Mouse (Mus musculus) monocyte, adult 5-6 weeks (primary cell): ENCODE measurements around the gene Fam76a. TPM values are rescaled to one million over a fixed set of nuclear protein-coding genes. Genes with fewer than 3 reads are reported as not detected.
"Not testable (repeated sequence)": the region's sequence is repeated elsewhere in the genome, so short reads cannot be mapped to it uniquely, and the experiment has no call there.

ENCODE experiments used
- ATAC-seq: fragments of 153-309, 156-312 bp; replicated peaks from 2 replicates; pipeline ENCODE4 v1.8.0; 2017; ENCODE audit warnings: mild to moderate bottlenecking; ENCODE audit not compliant: low TSS enrichment, insufficient number of reproducible peaks, severe bottlenecking, poor library complexity, low FRiP score
- total RNA-seq: library from RNA; stranded (forward); fragments of 200-1000, 200-491, 200-594 nt; gene quantifications from 3 replicates; pipeline ENCODE4 v1.2.3, GENCODE M21; 2017

Fam76a gene
- total RNA-seq, 1 experiment from 2014 or later: 53.5 TPM

GRCm38 (mm10) chr4:132946047-132947001 is 24.0 kb upstream of the Fam76a start:
- peak; percentile 34 for ATAC-seq

DNA sequence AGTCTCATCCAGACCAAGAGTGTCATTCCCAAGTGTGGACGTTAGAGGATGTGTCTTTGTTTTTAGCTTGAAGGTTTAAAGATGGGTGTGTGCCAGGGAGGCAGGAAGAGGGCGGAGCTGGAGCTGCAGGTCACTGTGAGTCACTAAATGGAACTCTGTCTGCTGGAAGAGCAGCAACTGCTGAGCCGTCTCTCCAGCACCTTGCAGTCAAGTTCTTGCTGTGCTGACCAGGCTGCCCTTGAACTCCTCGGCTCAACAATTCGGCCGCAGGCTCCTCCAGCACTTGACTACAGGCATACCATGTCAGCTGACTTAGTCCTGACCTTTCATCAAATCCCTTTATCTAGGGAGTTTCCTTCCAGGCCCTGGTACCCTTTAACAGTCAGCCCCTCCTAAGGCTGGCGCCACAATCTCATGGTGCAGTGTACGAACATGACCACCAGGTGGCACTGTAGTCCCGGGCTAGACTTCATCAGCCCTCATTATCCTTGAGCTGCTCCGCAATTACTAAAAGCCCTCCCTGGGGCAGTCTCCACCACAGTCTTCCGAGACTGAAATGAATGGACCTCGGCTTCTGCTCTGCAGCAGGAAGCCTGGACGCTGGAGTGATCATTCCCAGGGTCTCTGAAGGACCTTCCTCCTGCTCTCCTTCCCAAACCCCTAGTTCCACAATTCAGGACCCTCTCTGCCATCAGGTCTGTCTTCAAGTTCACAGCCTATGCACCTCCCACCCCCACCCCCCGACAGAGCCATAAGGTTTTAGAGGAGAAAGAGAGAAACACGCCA is 23.1 kb upstream of the Fam76a start:
- peak; percentile 52 for ATAC-seq

GRCm38 (mm10) chr4:132944776-132945175 is 22.4 kb upstream of the Fam76a start:
- 0 out of 2 replicates have a peak, but pooled peaks have one; percentile 4 for ATAC-seq

- ATAC-seq: no peak
These were observed 21.7 kb upstream of the Fam76a start for GRCm38 (mm10) chr4:132944106-132944505.

DNA sequence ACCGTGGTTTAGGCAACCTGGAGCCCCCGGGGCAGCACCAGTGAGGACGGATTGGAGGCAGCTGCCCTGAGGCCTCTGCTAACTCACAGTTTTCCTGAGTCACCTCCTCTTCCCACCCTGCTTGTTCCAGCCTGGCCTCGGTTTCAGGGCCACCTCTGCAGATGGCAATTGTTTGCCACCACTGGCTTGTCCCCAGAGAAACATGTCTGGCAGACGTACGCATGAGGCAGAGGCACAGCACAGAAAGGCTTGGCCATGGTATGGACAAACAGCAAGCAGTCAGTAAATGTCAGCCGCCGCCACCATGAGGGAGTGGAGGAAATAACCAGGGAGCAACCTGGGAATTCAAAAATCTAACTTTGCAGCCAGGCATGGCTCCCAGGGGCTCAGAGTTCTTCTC is 20.7 kb upstream of the Fam76a start:
- no peak for ATAC-seq

DNA sequence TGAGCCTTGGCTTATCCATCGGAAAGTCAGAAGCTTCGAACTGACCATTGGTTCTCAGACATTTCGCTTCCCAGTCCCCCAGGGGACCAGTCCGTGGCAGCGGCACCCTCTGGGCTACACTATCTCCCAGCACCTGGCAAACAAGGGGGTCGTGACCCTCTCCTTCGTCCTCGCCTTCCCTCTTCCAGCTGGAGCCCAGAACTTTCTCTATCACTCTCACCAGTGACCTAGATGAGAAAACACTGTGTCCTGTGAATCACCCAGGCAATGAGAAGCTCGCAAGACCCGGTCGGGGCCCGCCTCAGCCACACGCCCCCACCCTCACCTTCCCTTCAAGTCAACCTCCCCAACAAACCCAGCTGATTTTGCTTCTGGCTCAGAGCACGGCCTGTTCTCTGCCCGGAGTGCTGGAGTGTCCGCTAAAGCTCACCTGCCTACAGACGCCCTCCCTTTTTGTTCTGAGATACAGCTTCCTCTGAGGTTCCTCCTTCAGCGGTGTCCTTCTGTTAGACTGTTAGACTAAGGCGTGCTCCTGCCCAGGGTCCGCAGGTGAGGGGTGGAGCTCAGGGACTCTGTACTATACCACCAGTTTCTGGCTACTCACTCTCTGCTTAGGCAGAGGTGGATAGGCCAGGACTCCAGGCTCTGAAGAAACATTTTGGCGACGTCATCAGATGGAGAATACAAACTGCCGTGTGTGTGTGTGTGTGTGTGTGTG is 18.8 kb upstream of the Fam76a start:
- no peak for ATAC-seq

GRCm38 (mm10) chr4:132939421-132940127 is 17.2 kb upstream of the Fam76a start:
- peak; percentile 61 for ATAC-seq

DNA sequence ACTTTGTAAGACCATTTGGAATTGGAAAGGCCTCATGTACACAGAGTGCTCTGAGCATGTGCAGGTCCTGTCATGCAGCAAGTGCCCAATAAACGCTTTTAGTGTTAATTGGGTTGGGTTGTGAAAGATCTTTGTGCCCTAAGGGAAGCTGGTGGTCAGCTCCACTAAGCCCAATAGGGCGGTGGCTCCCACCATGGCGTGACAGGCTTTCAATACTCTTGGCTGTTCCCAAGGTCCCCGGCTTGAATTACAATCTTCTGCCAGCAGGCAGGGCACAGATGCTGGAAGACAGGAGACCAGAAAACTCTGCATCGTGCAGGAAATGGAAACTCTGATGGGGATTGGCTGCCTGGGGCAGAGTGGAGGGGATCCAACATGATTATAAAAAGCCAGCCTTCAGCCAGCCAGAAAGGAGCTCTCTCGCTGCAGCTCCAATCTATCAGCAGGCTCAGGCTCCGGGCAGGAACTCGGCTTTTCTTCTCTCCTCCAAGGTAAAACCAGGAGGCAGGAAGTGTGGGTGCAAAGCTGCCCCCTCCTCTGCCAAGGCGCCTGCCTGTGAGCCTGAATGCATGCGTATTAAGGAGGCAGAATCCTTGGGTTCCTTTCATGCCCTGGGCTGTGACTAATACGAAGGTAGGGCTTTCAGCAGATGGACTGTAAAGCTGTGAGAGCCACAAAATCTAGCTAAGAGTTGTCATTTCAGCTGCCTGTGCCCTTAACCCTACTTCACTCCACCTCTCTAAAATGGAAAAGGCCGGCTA is 16.0 kb upstream of the Fam76a start:
- no peak for ATAC-seq

GRCm38 (mm10) chr4:132934639-132935038 is 12.3 kb upstream of the Fam76a start:
- ATAC-seq: no peak

DNA sequence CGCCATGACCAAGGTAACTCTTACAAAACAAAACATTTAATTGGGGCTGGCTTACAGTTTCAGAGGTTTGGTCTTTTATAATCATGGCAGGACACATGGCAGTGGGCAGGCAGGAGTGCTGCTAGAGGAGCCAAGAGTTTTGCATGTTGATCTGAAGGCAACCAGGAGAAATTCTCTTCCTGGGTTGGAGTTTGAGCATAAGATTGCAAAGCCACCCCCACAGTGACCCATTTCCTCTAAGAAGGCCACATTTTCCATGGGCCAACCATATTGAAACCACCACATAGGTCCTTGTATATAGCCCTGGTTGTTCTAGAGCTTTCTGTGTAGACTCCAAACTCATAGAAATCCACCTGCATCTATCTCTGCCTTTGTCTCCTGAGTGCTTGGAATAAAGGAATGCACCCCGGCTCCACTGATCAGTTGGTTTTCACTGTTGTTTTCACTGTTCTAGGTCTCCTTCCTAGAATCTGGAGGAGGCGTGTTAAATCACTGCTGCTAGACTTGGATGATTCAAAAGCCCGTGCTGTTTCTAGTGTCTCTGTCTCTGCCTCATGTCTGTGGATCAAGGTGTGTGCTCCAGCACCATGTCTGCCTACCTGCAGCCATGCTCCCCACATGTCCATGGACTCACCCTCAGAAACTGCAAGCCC is 10.5 kb upstream of the Fam76a start:
- no peak for ATAC-seq

- ATAC-seq: peak; percentile 77; the same call in 1 of the 2 replicates
These were observed 8.4 kb upstream of the Fam76a start for GRCm38 (mm10) chr4:132930784-132931183.

GRCm38 (mm10) chr4:132926520-132926919 is 4.2 kb upstream of the Fam76a start:
- not testable (repeated sequence) for ATAC-seq

GRCm38 (mm10) chr4:132922061-132922530 is 262 bp downstream of the Fam76a start:
- ATAC-seq: peak; percentile 23

- no peak for ATAC-seq
These were observed 870 bp downstream of the Fam76a start for GRCm38 (mm10) chr4:132921488-132921887.

GRCm38 (mm10) chr4:132920171-132920570 is 2.2 kb downstream of the Fam76a start:
- no peak for ATAC-seq

DNA sequence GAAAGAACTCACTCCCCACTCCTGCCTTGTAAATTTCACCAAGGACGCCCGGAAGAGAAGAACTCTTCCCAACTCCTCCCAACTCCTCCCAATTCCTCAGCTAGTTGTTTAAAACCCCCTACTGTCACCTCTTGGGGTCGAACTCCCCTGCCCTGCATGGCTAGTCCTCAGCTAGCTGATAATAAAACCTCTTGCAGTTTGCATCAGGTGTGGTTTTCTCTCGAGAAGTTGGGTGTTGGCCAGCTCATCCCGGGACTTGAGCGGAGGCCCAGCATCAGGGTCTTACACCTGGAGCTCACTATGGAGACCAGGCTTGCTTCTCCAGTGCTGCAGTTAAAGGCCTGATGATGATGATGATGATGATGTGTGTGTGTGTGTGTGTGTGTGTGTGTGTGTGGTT is 3.9 kb downstream of the Fam76a start:
- ATAC-seq: not testable (repeated sequence)

DNA sequence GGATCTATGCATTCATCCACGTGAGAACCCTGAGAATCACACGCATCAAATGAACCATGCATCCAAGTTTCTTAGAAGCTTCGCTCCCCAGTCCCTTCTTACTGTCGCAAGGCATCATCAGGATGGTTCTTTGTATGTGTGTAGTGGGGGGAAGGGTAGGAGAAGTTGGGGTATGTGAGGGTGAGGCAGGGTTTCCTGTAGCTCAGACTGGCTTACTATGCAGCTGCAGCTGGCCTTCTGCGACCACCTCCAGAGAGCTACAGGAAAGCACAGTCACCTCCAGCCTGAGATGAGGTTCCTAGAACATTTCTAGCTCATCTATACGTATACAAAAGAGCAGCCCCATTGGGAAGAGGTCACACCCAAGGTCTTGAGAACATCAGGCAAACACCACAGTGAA is 10.2 kb downstream of the Fam76a start:
- no peak for ATAC-seq
